Mouse (Mus musculus) cerebellum, adult 9-10 months (tissue): Measurements from ENCODE around the gene Ube2s.

Experiments
- DNase-seq: peaks from one replicate; pipeline ENCODE4 v3.0.0; 2022

The Ube2s gene

DNA sequence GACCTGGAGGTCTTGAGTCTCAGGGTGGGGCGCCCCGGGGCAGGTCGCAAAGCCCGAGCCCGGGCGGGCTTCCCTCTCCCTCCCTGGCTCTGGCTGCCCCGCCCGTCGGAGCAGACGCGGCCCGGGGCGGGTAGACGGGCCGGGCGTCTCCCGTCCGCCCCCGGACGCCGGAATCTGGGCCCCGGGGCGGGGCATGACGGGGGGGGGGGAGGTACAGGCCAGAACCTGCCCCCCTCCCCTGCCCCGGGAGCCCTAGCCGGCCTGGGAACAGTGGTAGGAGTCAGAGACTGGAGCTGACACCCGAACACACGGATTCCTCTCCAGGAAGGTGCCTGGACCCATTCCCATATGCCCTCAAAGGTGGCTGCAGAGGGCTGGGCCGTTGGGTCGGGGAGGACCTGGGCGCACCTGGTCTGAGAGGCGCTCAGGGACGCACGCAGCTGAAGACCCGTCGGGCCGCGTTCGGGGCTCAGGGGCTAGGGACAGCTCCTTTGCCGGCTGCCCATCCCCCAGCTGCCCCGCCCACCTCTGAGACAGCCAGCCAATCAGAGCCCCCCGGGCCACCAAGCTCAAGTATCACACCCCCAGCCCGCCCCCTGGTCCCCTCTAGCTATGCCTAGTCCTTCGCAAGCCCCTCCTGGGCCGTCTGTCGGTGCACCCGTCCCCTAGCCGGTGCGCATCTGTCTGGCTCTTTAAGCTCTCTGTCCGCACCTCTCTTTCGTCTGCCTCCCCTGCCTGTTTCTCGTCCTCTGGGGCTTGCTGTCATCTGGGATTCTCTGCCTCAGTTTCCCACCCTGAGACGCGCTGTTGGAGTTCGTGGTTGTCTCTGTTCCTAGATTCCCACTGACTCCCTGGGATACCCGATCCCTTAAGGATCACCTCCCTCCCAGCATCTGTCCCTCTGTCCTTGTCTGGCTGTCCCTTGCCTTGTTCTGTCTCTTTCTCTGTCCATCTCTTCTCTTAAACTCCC lies 35.2 kb downstream of the Ube2s start:
- DNase-seq, result no peak

DNA sequence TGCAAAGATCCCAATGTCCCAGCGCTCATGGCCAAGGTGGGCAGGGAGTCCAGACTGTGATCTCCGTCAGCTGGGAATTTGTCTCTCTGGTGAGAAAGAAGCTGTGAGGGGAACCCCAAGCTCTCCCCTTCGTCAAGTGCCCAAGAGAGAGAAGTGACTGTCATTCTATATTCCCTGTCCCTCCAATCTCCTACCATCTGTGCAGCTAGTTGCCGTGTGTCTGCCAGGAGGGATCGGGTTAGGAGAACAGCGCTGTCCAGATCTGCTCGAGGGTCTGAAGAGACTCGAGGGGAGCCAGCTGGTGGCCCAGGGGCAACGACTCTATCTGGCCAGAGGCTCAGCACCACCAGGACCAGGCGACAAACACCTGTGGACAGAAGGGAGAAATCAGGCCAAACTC lies 36.3 kb downstream of the Ube2s start:
- DNase-seq, result no peak

DNA sequence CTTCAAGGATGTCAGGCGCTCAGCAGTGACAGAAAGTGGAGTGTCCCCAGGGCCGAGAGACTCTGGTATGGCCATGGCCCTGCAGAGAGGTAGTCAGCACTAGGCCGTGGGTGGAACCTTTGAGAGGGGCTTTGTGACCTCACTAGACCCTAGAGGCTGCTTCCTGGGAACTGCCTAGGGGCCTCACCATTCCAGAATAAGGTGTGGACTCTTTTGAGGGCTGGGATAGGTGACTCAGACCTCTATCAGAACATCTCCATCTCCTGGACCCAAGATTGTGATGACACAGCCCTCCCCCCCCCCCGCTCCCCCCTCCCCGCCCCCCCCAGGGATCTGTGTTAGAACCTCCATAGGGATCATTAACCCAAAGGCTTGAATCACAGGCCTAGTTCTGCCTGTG lies 41.2 kb downstream of the Ube2s start, which contains the start of gene Fam71e2:
Gene Fam71e2, minus strand, starts transcription at position 101 of the 400 bp plus-strand sequence.
- DNase-seq, result no peak

DNA sequence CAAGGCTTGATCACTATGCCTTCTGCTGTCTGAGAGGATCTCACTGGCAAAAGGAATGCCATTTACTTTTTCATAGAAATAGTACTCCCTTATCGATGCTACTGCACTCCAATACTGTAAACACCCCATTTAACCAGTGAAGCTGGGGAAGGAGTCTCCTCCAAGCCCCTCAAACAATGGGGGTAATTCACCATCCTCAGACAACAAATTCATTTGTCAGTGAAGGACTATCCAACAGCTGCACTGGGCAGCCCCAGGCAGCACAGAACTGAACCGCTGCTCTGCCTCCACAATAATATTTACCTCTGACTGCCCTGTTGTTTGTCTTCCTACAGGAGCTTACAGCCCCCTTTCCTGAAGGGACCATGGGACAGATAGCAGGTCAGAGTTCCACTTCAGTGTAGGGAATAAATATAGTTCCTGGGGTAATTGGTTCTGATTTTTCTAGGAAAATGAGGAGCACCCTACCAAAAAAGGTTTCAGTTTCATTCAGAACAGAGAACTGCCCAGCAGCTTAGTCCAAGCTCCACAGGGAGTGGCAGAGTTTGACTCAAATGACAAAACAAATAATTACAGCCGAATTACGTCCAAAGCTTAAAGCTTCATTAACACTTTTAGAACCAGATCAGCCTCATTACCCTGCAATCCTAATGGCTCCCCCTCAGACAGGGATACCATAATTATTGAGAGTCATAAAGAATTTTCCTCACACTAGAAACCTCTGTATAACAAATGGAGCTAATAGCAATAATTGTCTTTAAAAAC lies 47.3 kb downstream of the Ube2s start:
- DNase-seq, result no peak

DNA sequence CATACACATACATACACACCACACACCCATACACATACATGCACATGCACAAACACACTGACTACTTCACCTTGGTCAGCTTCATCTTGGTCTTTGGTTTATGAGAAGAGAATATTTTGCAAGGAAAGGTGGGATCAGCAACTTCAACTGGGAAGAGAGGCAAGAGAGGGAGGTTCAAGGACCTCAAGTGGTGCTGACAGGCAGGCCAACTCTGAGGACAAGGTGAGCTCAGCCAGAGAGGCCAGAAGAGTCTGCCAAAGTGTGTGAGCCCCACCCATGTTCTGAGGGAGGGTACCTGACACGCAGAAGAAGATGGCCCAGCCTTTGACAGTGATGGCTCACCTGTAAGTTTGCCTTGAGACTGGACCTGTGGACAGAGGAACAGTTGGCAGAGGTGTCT lies 52.7 kb downstream of the Ube2s start:
- no peak for DNase-seq

DNA sequence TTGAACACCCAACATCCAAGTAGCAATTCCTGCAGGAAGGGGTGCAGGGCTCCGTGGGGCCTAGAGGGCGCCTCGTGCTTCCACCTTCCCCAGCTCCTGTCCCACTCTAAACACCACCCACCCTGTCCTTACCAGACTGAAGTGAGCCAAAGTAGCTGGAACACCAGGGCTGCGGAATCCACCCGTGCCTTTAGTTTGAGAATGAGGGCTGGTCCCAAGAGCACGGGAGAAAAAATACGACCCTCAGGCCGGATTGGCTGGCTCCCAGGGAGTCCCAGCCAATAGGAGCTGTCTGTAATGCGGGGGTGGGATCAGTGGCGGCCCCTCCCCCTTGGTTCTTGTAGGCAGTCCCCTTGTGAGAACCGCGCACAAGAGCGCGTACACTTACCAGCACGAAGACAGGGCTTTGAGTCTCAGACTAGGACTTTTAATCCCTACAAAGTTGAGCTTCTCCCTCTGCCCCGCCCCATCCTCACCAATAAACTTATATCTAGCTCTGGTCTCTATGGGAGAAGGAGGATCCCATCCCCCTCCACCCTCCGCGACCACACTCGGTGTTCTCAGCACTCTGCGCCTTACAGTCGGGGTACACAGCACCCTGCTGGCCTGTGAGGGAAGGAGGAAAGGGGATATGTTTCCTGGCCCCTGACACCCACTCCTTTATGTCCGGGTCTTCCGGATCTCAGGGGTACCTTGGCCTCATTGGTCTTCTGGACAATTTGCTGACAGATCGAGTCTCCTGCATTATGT lies 59.4 kb downstream of the Ube2s start, which contains the start of gene Cox6b2:
Gene Cox6b2, minus strand, starts transcription at position 274 of the 750 bp plus-strand sequence.
- peak; percentile 35 for DNase-seq

DNA sequence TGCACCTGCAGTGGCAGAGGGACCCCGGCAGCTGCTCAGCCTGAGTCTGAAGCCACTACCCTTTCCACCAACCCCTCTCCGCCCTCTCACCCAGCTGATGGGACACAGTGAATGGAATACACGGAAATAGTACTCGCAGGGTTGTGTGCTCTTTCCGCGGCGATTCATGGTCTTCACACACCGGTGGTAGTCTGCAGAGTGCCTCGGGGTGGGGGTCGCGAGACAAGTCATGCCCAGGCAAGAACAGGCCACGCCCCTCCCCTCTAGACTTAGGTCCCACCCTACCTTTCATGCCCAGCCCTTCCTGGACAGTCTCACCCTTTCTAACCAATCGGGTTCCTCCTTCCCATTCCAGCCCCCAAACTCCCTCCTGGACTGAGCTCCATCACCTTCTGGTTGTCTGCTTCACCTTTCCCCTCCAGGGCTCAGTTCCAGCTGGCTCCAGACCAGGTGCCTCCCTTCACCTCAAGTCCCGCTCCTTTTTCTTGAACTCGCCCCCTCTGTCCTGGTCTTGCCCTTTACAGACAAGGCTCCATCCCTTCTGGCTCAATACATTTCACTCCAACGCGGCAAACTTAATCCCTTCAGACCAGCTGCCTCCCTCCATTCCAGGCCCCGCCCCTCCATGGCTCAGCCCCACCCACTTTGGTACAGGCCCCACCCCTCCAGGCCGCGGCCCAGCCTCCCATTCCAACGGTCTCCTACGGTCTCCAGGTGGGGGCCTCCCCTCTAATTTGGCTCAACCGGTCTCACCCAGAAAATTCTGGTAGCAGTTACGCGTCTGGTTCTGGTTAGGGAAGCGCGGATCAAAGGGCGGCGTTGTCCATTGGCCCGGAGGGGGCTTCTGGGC lies 60.2 kb downstream of the Ube2s start:
- DNase-seq, result peak; percentile 16

DNA sequence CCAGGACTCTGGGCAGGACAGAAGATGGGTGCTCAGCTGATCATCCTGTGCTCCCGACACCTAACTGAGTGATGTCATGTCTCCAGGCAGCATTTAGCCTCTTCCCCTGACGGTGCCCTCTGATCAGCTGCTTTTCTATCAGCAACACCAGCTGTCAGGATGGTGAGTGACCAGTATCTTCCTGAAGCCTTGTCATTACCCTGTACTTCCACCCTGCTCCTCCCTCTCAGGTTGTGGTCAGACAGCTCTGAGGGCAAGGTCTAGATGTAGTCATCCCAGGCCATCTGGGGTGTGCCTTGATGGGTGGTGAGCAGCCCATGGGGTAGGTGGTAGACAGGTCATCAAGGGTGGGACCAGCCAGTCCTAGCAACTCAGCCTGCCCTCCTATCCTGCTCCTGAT lies 63.2 kb downstream of the Ube2s start:
- no peak for DNase-seq

DNA sequence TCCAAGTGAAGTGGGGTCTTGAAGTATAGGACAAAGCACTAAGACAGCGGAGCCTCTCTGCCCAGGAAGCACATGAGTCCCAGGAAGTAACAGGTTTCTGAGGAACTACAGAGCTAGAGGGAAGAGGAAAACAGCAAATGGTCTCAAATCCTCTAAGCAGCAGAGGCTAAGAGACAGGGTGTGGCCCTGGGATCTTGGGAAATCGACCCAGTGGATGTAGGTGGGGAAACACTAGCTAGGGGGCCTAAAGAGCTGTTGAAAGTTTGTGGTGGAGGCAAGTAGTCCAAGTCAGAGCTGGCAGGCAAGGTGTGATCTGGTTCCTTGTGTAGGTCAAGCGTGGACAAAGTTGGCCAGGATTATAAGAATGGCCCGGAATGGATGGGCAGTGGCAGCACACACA lies 64.1 kb downstream of the Ube2s start:
- DNase-seq, result no peak

DNA sequence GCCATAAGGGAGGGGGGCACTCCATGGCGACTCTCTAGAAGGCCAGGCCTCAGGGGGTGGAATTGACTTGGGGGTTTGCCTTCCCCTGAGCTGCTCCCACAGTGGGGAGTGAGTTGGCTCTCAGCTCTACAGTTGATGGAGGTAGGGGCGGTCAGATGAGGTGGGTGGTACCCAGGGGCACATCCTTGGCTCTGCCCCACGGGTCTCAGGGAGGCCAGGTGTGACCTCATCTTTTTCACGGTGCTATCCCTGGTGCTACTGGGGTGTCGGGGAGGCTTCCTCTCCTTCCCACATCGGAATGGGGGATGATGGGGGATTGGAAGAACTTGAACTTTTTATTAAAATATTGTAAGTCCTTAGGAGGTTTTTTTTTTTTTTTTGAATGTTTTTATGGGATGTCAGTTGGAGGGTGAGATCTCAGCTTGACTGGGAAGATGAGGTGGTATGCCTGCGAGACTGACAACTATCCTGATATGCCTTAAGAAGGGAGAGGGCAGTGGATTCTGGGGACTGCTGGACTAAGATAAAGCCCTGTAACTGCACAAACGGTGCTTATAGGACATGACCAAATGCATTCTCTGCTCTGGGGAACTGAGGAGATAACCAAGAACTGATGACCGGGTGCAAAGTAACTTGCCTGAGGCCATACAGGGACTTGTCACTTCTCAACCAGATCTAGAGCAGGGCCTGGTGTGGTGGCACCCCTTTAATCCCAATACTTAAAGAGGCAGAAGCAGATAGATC lies 65.1 kb downstream of the Ube2s start:
- DNase-seq, result no peak

DNA sequence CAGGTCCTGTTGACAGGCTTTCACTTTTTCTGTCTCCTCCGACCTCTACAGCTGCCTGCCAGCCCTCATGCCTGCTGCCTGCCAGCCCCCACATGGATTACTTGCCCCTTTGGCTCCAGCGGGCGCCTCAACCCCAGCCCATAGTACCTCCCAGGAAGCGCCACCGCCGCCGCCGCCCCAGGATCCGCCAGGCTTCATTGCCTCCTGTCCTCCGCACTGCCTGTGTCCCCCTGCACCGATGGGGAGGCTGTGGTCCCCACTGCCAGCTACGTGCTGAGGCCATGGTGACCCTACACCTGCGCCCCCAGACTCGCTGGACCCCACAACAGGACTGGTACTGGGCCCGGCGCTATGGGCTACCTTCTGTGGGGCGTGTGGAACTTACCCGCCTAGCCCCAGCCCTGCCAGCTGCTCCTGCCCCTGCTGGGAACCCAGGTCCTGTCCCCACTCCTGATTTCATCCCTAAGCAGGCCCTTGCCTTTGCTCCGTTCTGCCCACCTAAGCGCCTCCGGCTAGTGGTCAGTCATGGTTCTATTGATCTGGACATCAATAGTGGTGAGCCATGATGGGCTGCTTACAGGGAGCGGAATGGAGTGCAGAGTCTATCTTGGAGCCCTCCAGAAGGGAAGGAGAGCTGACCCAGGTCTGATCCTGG lies 65.9 kb downstream of the Ube2s start:
- no peak for DNase-seq

DNA sequence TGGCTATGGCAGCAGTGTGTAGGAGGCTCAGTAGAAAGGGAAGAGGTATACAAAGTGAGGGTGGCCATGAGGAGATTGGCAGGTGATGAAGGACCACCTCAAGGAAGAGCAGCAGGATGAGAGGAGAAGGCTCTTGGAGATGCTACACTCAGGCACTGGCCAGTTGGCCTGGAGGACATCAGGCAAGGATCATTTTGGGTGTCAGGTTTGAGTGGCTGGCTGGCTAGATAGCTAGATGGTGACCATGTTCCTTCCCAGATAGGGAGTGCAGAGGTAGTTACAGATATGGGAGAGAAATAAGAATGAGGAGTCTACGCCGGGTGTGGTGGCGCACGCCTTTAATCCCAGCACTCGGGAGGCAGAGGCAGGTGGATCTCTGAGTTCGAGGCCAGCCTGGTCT lies 67.5 kb downstream of the Ube2s start:
- no peak for DNase-seq
